Mouse (Mus musculus) embryonic fibroblast, embryonic 13.5 days (primary cell): Measurements from ENCODE around the gene Pear1.

ENCODE experiments used
- CTCF ChIP-seq: IDR thresholded peaks from 2 replicates; pipeline ENCODE4 v1.5.1; 2011; ENCODE audit warnings: mild to moderate bottlenecking, control low read depth, low read length, moderate library complexity, borderline replicate concordance; ENCODE audit not compliant: insufficient read depth
- POLR2A ChIP-seq: IDR thresholded peaks from 2 replicates; pipeline ENCODE4 v1.6.1; 2011; ENCODE audit warnings: low read depth, mild to moderate bottlenecking, control low read depth, low read length, moderate library complexity

GRCm38 (mm10) chr3:87766284-87766667 lies 57.8 kb downstream of the Pear1 start:
- TF ChIP-seq CTCF (no peak), POLR2A (no peak)
